Mouse (Mus musculus) small intestine, adult 2 months (tissue): Measurements from ENCODE around the gene Chst3. TPM values are rescaled to one million over a fixed set of nuclear protein-coding genes. Genes with fewer than 3 reads are reported as not detected.
"Not testable (repeated sequence)": the region's sequence is repeated elsewhere in the genome, so short reads cannot be mapped to it uniquely, and the experiment has no call there.

Source experiments
- H3K27ac ChIP-seq: fragments of 200-500 bp; 2 replicates; pipeline ENCODE4 v1.5.1; 2012; ENCODE audit warnings: low read depth, low read length, control low read depth, inconsistent platforms; ENCODE audit not compliant: insufficient read depth
- H3K27me3 ChIP-seq: fragments of 200-500 bp; 2 replicates; pipeline ENCODE4 v1.6.1; 2012; ENCODE audit warnings: mild to moderate bottlenecking, moderate library complexity, low read length, inconsistent platforms; ENCODE audit not compliant: control insufficient read depth, insufficient read depth
- H3K36me3 ChIP-seq: fragments of 200-500 bp; 2 replicates; pipeline ENCODE4 v1.6.1; 2012; ENCODE audit warnings: mild to moderate bottlenecking, low read length, control low read depth, inconsistent platforms; ENCODE audit not compliant: control insufficient read depth, insufficient read depth
- H3K4me1 ChIP-seq: fragments of 200-500 bp; 2 replicates; pipeline ENCODE4 v1.6.1; 2012; ENCODE audit warnings: low read length, inconsistent platforms, mixed read lengths; ENCODE audit not compliant: control insufficient read depth, insufficient read depth, insufficient read length
- H3K4me3 ChIP-seq: fragments of 200-500 bp; 2 replicates; pipeline ENCODE4 v1.5.1; 2012; ENCODE audit warnings: low read depth, mild to moderate bottlenecking, control low read depth, inconsistent platforms, low read length, moderate library complexity
- CTCF ChIP-seq: fragments of 200-500 bp; IDR thresholded peaks from 2 replicates; pipeline ENCODE4 v1.5.1; 2012; ENCODE audit warnings: low read depth, mild to moderate bottlenecking, control low read depth, inconsistent platforms, low read length, moderate library complexity, mixed read lengths; ENCODE audit not compliant: insufficient replicate concordance, insufficient read length; ENCODE audit errors: extremely low read depth
- POLR2A ChIP-seq: fragments of 200-500 bp; IDR thresholded peaks from 2 replicates; pipeline ENCODE4 v1.6.1; 2012; ENCODE audit warnings: low read depth, mild to moderate bottlenecking, control low read depth, inconsistent platforms, low read length, moderate library complexity
- WGBS: fragments of 180-500 bp; shearing (Covaris S2); methylation state at CpG from one replicate; pipeline ENCODE4 v1.1.7; 2018; 5-methylcytosine and 5-hydroxymethylcytosine counted together
- polyA plus RNA-seq: library from polyadenylated mRNA; depleted of rRNA; stranded (reverse); fragments of >200 nt; gene quantifications from 2 replicates; pipeline ENCODE4 v1.2.3, GENCODE M21; 2012; rRNA removed

The Chst3 gene
- polyA plus RNA-seq, 1 experiment = 4.2 TPM

DNA sequence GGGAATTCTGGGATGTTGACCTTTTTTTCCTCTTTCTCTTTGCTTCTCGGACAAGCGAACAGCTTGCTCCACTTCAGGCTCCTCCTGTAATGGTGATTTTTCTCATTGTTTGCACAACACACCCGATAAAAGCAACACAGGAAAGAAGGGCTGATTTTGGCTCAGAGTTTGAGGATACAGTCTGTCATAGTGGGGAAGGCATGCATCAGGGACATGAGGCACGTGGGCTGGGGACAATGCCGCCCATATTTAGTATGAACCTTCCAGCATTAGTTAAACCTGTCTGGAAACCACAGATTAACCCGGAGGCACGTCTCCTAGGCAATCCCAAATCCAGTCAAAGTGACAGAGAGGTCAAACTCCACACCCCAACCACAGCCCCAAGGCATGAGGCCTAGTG lies 82.1 kb downstream of the Chst3 start:
- no peak overlapping the region for H3K27ac ChIP-seq
- peaks cover 3% of the 10 kb centered on the region for H3K4me1 ChIP-seq
- H3K36me3 ChIP-seq = no peaks in the 10 kb centered on the region
- TF ChIP-seq CTCF (no peak), POLR2A (no peak)
- no peak overlapping the region for H3K4me3 ChIP-seq
- WGBS = 61% methylated on average over 7 of the region's 7 CpGs
- no peaks in the 10 kb centered on the region for H3K27me3 ChIP-seq

DNA sequence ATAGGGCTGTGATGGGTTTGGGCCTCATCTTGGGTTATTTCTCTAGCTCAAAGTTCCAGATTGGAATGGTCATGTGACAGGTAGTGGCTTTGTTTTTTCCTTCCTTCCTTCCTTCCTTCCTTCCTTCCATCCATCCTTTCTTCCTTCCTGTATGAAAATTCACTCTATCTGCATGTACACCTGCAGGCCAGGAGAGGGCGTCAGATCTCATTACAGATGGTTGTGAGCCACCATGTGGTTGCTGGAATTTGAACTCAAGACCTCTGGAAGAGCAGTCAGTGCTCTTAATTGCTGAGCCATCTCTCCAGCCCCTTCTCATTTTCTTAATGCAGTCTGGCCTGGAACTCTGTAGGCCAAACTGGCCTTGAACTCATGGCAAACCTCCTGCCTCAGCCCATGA lies 83.0 kb downstream of the Chst3 start:
- H3K4me1 ChIP-seq, H3K36me3 ChIP-seq, H3K27ac ChIP-seq, H3K27me3 ChIP-seq, H3K4me3 ChIP-seq: not testable (repeated sequence)
- 59% methylated on average over 1 of the region's 1 CpGs for WGBS

DNA sequence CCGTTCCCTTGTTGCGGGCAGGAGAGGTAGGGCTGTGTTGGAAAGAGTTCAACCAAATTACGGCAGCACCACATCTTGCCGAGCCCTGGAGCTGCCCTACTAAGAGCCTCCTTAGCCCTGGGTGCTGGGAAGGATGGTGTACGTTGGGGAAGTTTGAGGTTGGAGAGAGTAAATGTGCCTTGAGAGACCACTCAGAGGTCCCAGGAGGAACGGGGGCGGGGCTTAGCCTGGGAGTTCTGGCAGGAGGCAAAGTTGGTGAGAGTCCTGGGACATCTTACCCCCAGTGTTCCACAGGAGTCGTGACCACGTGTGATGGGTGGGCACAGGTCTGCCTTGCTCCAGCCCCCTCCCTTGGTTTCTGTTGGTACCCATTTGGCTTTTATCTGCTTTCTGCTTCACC lies 84.9 kb downstream of the Chst3 start:
- peaks cover 3% of the 10 kb centered on the region for H3K4me1 ChIP-seq
- WGBS = 60% methylated on average over 9 of the region's 9 CpGs
- no peak overlapping the region for H3K27ac ChIP-seq

DNA sequence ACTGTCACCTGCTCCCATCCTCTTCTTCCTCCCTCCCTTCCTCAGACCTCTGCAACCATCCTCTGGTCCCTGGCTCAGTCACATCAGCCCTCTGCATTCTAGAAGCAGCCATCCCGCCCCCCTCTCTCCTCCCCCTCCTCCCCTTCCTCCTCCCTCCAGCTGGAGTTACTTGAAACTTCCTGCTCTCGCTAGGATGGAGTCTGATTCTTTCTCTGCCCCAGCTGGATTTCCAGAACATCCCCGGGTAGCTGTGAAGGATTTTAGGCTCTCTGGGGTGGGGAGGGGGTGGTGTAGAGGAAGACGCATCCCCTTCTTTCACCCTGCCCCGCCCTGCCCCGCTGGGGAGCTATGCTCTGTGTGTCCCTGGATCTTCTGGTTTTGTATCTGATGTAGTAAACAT lies 85.6 kb downstream of the Chst3 start:
- Histone ChIP-seq H3K4me1 (peaks cover 2% of the 10 kb centered on the region), H3K4me3 (no peak overlapping the region), H3K27me3 (no peaks in the 10 kb centered on the region), H3K27ac (no peak overlapping the region), H3K36me3 (no peaks in the 10 kb centered on the region)
- WGBS = 49% methylated on average over 6 of the region's 6 CpGs
- TF ChIP-seq CTCF (no peak), POLR2A (no peak)

More for the DNA sequence above, 84.9 kb downstream of the Chst3 start:
- no peaks in the 10 kb centered on the region for H3K27me3 ChIP-seq
- H3K36me3 ChIP-seq = no peaks in the 10 kb centered on the region
- no peak overlapping the region for H3K4me3 ChIP-seq
- TF ChIP-seq POLR2A (no peak), CTCF (no peak)

Other genes starting within 250 kb of the Chst3 start
- gene Ascc1, start 216.5 kb downstream of the Chst3 start, polyA plus RNA-seq = 5.8 and 14.2 TPM in 2 replicates
- 33.0 and 51.4 TPM in 2 replicates for gene Anapc16, start 216.1 kb downstream of the Chst3 start, polyA plus RNA-seq
- 2.6 and 2.8 TPM in 2 replicates for gene Spock2, start 113.0 kb downstream of the Chst3 start, polyA plus RNA-seq
- 306 and 443 TPM in 2 replicates for gene Psap, start 58.4 kb upstream of the Chst3 start, polyA plus RNA-seq
- gene Vsir, start 127.6 kb upstream of the Chst3 start, polyA plus RNA-seq = 21.3 and 25.6 TPM in 2 replicates
- 0.41 and 0.51 TPM in 2 replicates for gene Gm17455, start 180.5 kb upstream of the Chst3 start, polyA plus RNA-seq